Mouse (Mus musculus) forebrain, postnatal 0 days (tissue): ENCODE data around the gene Ccdc182. TPM values are rescaled to one million over a fixed set of nuclear protein-coding genes. Genes with fewer than 3 reads are reported as not detected.

ENCODE experiments used
- ATAC-seq: fragments of 200-750 bp; cut with Nextera tagmentation; 2 replicates; pipeline ENCODE4 v1.8.0; 2017; ENCODE audit warnings: mild to moderate bottlenecking, moderate library complexity
- DNase-seq: peaks from one replicate; pipeline ENCODE4 v3.0.0-alpha.2; 2015
- H3K27ac ChIP-seq: fragments of 300-500 bp; sonication (generic); 2 replicates; pipeline ENCODE4 v1.5.1; 2014; ENCODE audit warnings: low read depth, mild to moderate bottlenecking, antibody characterized with exemption, low read length, moderate library complexity, mixed read lengths
- H3K27me3 ChIP-seq: fragments of 300-500 bp; sonication (generic); 2 replicates; pipeline ENCODE4 v1.6.1; 2014; ENCODE audit warnings: mild to moderate bottlenecking, low read length, mixed read lengths; ENCODE audit not compliant: insufficient read depth
- H3K36me3 ChIP-seq: fragments of 300-500 bp; sonication (generic); 2 replicates; pipeline ENCODE4 v1.6.1; 2014; ENCODE audit warnings: mild to moderate bottlenecking, moderate library complexity; ENCODE audit not compliant: insufficient read depth
- H3K4me1 ChIP-seq: fragments of 300-500 bp; sonication (generic); 2 replicates; pipeline ENCODE4 v1.6.1; 2014; ENCODE audit warnings: antibody characterized with exemption; ENCODE audit not compliant: insufficient read depth
- H3K4me2 ChIP-seq: fragments of 300-500 bp; sonication (generic); 2 replicates; pipeline ENCODE4 v1.6.1; 2014; ENCODE audit warnings: low read depth, mild to moderate bottlenecking, moderate library complexity
- H3K4me3 ChIP-seq: fragments of 300-500 bp; sonication (generic); 2 replicates; pipeline ENCODE4 v1.5.1; 2014; ENCODE audit warnings: low read depth, low read length, mixed read lengths
- H3K9ac ChIP-seq: fragments of 300-500 bp; sonication (generic); 2 replicates; pipeline ENCODE4 v1.6.1; 2014; ENCODE audit warnings: mild to moderate bottlenecking
- H3K9me3 ChIP-seq: fragments of 300-500 bp; sonication (generic); 2 replicates; pipeline ENCODE4 v1.6.1; 2016; ENCODE audit warnings: low read length
- CTCF ChIP-seq: sonication (generic); IDR thresholded peaks from 2 replicates; pipeline ENCODE4 v1.5.1; 2016; ENCODE audit warnings: antibody characterized with exemption, control low read depth, low read depth
- WGBS: fragments of 180-500 bp; shearing (Covaris S2); extraction: QIAGEN DNeasy Blood & Tissue Kit; methylation state at CpG from one replicate; pipeline ENCODE4 v1.1.7; 2014; 5-methylcytosine and 5-hydroxymethylcytosine counted together
- polyA plus RNA-seq: library from polyadenylated mRNA; unstranded; fragments of >200 nt; fragmentation: Nextera tagmentation; extraction: Ambion mirVana; gene quantifications from 2 replicates; pipeline ENCODE4 v1.2.1, GENCODE M21; 2015
- total RNA-seq: library from RNA; depleted of rRNA; stranded (reverse); fragments of >200 nt; gene quantifications from 2 replicates; pipeline ENCODE4 v1.2.3, GENCODE M21; 2014

The Ccdc182 gene
- total and polyA plus RNA-seq, 2 experiments from 2014 or later: not detected

DNA sequence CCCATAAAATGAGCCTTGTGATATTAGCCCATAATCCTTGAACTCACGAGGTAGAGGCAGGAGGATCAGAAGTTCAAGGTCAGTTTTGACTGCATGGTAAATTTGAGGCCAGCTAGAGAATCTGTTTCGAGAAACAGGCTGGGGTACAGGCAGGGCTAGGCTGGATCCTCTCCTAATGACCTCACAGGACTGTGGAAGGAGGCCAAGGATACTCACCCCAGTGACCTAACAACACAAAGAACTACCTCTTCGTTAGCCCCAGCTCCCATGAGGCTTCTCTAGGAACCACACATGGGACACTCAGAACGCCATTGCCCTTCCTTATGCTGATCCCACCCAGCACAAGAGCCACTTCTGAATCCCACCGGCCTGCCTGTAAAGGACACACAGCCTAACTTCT lies 25.0 kb downstream of the Ccdc182 start:
- Histone ChIP-seq H3K4me2 (no peak overlapping the region), H3K4me3 (no peak overlapping the region), H3K36me3 (no peaks in the 10 kb centered on the region), H3K27ac (no peak overlapping the region), H3K9ac (no peak overlapping the region), H3K27me3 (no peaks in the 10 kb centered on the region), H3K4me1 (no peaks in the 10 kb centered on the region), H3K9me3 (no peaks in the 10 kb centered on the region)
- no peak for ATAC-seq
- DNase-seq: no peak
- no peak for TF ChIP-seq CTCF
- 69% methylated on average over 5 of the region's 5 CpGs for WGBS

GRCm38 (mm10) chr11:88327016-88327415 lies 33.2 kb downstream of the Ccdc182 start:
- Histone ChIP-seq H3K4me3 (no peak overlapping the region), H3K9me3 (no peaks in the 10 kb centered on the region), H3K4me2 (no peak overlapping the region), H3K27me3 (no peaks in the 10 kb centered on the region), H3K27ac (no peak overlapping the region), H3K36me3 (no peaks in the 10 kb centered on the region), H3K4me1 (no peaks in the 10 kb centered on the region), H3K9ac (no peak overlapping the region)
- peak; percentile 18; the same call in 1 of the 2 replicates for TF ChIP-seq CTCF
- 11% methylated on average over 4 of the region's 4 CpGs for WGBS
- ATAC-seq (no peak), DNase-seq (no peak)

DNA sequence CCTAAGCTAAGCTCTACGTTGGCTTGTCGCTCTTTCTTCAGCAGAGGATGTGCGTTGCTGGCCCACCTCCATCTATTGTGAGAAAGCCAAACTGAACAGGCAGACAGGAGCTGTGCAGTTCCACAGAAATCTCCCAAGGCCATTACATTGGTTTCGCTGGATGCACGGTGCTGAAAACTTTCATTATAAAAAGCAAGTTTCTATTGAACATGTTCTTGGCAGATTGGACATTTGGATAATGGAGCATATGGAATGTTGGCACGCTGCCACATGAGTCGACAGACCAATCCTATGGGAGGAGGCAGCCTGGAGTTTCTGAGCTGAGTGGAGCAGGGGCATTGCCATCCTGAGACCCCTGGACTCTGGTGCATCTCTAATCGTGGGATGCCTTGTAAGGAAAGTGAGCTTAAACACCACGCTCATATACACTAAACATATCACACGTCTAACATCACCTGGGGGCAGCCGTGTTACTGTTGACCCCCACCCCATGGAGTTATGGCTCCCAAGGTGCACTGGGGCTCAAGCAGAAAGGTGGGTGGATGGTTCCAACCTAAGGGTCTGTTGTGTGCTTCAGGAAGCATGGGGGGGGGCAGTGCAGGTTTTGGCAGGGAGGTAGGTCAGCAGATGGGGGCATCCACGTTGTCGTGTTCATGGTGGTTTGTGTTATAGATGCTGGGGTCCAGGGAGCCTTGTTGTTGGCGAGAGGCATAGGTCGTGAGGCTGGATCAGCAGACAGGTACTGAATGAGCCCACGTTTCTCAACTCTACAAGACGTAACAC lies 35.1 kb downstream of the Ccdc182 start:
- no peaks in the 10 kb centered on the region for H3K27me3 ChIP-seq
- no peak overlapping the region for H3K27ac ChIP-seq
- no peak overlapping the region for H3K9ac ChIP-seq
- 54% methylated on average over 17 of the region's 17 CpGs for WGBS
- no peaks in the 10 kb centered on the region for H3K36me3 ChIP-seq
- peak; percentile 54 for DNase-seq
- H3K4me3 ChIP-seq: no peak overlapping the region
- no peaks in the 10 kb centered on the region for H3K4me1 ChIP-seq
- ATAC-seq: no peak
- no peak overlapping the region for H3K4me2 ChIP-seq
- no peaks in the 10 kb centered on the region for H3K9me3 ChIP-seq
- no peak for TF ChIP-seq CTCF

DNA sequence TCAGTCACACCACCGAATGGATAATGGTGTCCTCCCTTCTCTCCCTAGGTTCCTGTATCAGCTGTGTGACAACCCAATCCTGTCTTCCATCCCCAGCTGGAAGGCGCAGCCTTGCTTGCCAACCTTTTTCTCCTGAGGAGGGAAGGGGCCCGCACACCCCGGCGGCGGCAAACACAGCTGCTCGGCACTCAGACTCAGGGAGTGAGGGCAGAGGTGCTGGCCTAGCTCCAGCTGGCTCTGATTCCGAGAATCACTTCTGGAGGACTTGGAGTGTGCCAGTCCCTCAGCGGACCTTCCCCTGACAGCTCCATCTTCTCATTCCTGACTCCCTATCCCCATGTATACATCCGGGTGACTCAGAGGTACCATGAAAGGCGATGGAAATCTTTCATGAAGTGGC lies 36.9 kb downstream of the Ccdc182 start:
- Histone ChIP-seq H3K4me3 (no peak overlapping the region), H3K4me1 (no peaks in the 10 kb centered on the region), H3K27me3 (no peaks in the 10 kb centered on the region), H3K36me3 (no peaks in the 10 kb centered on the region), H3K27ac (no peak overlapping the region), H3K9me3 (no peaks in the 10 kb centered on the region), H3K4me2 (no peak overlapping the region), H3K9ac (no peak overlapping the region)
- ATAC-seq: peak; percentile 77
- no peak for TF ChIP-seq CTCF
- whole genome bisulfite sequencing: 25% methylated on average over 11 of the region's 11 CpGs
- DNase-seq: peak; percentile 65

DNA sequence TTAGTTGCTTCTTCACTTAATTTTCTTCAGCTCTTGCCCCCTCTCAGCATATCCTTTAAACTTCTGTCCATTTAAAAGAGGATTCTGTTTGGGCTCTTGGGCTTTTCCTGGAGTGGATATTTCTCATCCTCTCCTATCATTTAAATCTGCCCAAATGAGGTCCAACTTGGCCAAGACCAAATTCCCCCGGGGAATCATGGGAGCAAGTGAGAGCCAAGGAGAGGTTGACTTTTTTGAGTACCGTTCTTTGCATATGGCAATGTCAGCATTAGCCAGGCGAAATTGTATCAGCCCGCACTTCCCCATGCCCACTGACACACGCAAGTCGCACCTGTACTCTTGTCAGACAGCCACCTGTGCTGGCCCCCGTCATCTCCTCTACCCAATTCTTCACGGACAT lies 37.9 kb downstream of the Ccdc182 start:
- Histone ChIP-seq H3K4me2 (no peak overlapping the region), H3K4me3 (no peak overlapping the region), H3K27ac (no peak overlapping the region), H3K9me3 (no peaks in the 10 kb centered on the region), H3K4me1 (no peaks in the 10 kb centered on the region), H3K36me3 (no peaks in the 10 kb centered on the region), H3K27me3 (no peaks in the 10 kb centered on the region), H3K9ac (no peak overlapping the region)
- WGBS: 90% methylated on average over 8 of the region's 8 CpGs
- DNase-seq (no peak), ATAC-seq (no peak)
- TF ChIP-seq CTCF: no peak

- ATAC-seq (no peak), DNase-seq (no peak)
- Histone ChIP-seq H3K36me3 (no peaks in the 10 kb centered on the region), H3K4me2 (no peak overlapping the region), H3K9ac (no peak overlapping the region), H3K9me3 (no peaks in the 10 kb centered on the region), H3K4me3 (no peak overlapping the region), H3K4me1 (no peaks in the 10 kb centered on the region), H3K27me3 (no peaks in the 10 kb centered on the region), H3K27ac (no peak overlapping the region)
- TF ChIP-seq CTCF: no peak
- 74% methylated on average over 8 of the region's 8 CpGs for WGBS
Observed at GRCm38 (mm10) chr11:88332309-88332934, 38.6 kb downstream of the Ccdc182 start.

GRCm38 (mm10) chr11:88334893-88335292 lies 41.0 kb downstream of the Ccdc182 start:
- Histone ChIP-seq H3K36me3 (no peaks in the 10 kb centered on the region), H3K4me2 (no peak overlapping the region), H3K4me3 (no peak overlapping the region), H3K9me3 (no peaks in the 10 kb centered on the region), H3K27ac (no peak overlapping the region), H3K27me3 (no peaks in the 10 kb centered on the region), H3K9ac (no peak overlapping the region), H3K4me1 (no peaks in the 10 kb centered on the region)
- ATAC-seq (no peak), DNase-seq (no peak)
- no peak for TF ChIP-seq CTCF
- 33% methylated on average over 5 of the region's 5 CpGs for WGBS
